Mouse (Mus musculus): ENCODE measurements around the gene Cux1.
A peak's percentile ranks its signal among the peaks of the same experiment; 100 is the strongest.

Cux1 gene

GRCm38 (mm10) chr5:136427121-136427771, 140.0 kb downstream of the Cux1 start:
- no peak for DNase-seq (ENCODE audit: low spot score)

- DNase-seq (ENCODE audit: low spot score): no peak
These were observed 144.3 kb downstream of the Cux1 start for GRCm38 (mm10) chr5:136422948-136423347.

DNA sequence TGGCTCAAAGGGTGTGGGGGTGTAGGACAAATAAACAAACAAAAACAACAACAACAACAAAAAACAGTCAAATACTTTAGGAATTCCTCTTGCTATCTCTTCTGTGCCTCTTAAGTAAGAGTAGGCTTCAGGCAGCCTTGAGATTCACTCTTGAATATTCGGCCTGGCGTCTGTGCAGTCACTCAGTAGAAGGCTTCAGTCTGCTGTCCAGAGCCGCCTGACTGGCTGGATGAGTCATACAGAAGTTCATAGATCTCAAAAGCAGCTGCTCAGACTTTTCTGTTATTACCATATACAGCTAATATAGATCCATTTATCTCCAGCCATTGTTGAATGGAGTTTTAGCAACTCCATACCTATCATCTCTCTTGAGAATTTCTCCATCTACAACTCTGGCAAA, 145.4 kb downstream of the Cux1 start:
- DNase-seq (ENCODE audit: low spot score): no peak

- no peak for DNase-seq (ENCODE audit: low spot score)
These were observed 146.0 kb downstream of the Cux1 start for GRCm38 (mm10) chr5:136421316-136421715.

DNA sequence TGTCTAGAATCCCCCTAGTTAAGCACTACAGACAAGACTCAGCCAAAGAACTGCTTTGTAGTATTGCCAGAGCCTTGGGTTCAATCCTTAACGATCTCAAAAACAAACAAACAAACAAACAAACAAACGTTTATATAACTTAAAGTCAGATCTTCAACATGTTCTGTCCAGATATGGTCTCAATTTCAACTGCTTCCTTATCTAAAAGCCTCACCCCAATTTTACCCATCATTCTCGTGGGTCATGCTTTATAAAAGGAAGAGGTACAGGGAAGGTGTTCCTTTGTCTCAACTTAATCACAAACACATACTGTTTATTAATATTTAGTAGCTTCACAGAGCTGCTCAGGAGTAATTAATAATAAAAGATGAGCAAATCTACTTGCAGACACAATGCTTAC, 146.9 kb downstream of the Cux1 start:
- DNase-seq (ENCODE audit: low spot score): no peak

DNA sequence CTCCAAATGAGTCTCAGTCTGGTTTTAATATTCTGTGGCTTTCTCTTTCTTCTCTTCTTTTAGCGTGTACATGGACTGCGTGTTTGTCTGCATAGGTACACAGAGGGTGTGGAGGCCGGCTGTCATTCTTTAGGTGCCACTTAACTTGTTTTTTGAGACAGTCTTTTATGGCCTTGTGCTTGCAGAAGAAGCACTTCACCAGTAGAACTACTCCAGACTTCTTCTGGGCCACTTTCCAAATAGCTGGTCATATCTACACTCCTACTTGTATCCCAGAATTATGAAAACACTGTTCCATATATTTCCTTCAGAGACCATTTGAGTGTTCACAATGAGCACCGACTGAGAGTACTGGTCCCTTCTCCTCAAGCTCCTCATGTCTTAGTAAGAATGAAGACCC, 149.4 kb downstream of the Cux1 start:
- DNase-seq (ENCODE audit: low spot score): peak; percentile 59

GRCm38 (mm10) chr5:136414479-136414878, 152.8 kb downstream of the Cux1 start:
- no peak for DNase-seq (ENCODE audit: low spot score)

DNA sequence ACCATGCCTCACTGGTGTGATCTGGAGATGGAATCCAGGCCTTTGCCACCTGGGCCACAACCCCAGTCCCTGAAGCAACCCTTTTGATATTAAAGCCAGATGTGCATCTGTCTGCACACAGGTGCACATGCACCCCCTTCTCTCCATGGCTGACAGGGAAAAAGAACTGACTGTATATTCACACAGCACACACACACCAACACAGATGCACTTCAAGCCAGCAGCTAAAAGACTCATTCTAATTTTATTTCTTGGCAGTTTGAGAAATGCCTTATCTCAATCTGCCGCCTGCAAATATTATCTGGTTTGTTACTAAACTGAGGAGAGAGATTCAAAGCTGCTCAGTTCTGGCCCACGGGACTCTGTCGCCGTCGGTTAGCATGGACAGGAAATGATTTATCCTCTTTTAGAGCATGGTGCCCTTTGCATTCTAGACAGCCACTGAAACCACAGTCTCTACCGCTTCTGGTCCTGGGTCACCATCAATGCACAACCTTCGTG, 156.6 kb downstream of the Cux1 start:
- DNase-seq (ENCODE audit: low spot score): no peak

DNA sequence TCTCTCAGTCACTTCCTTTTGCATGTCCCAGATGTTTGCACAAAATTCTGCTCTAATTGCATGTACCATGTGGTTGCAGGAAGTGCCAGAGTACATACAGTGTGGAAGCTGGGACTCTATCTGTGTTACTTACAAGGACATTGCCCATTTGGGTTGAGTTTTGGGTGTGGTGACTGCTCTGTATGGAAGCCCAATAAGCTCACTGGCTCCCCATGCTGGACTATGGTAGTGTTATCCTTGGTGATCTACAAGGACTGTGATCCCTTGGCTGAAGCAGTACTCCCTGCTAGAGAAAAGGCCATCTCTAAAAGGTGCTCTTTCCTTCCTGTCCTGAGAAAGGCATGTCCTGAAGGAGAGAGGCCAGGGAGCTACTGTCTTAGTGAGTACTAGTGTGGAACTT, 160.9 kb downstream of the Cux1 start:
- no peak for DNase-seq (ENCODE audit: low spot score)

DNA sequence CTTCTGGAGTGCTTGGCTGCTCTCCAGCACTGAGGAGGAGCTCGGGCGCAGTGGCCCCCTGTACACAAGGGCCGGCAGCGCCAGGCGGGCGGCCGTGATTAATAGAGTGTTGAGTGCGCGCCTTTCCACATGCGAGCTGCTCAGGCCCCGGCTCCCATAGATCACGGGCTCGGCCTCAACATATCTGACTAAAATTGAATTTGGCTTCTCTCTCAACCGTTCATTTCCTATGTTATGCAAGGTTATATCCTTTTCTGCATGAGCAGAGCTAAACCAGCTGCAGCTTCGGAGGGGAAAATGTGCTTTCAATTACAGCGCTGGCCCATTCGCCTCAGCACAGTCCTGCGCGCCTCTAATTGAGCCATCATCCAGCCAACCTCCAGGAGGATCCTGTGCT, 163.7 kb downstream of the Cux1 start:
- peak; percentile 64 for DNase-seq (ENCODE audit: low spot score)

DNA sequence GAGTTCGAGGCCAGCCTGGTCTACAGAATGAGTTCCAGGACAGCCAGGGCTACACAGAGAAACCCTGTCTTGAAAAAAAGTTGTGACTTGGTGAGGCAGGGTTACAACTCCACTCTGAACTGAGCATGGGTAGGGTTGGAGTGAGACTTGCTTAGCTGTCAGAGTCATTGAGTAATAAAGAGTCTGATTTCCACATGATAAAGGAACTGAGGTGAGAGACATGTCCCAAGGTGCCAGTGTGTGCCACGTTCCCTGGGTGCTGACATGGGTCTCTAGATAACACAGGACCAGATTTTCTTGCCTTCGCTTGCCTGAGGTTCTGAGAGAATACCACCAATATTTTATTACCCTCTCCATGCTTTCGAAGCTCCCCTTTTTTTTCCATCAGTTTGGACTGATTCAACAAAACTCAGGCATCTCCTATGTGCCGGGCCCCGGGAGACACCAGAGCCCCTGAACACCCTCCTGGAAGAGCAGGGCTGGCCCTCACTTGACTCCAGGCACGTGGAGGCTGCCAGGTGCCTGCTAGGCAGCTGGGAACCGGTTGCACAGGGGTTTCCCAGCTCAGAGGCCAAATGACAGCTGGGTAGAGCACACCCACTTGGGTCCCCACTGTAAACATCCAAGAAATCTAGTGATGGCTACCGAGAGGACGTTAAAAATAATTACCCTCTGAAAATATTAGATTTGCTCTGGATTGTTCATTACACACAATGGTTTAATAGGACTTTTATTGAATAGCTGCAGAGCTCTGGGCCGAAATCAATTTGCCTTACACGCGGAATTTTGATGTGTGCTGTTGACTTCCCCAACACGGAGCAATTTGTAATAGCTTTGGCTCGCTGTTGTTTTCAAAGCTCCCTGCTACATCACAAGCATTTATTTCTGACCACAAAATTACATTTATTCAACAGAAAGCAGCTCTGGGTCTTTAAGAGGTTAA, 164.4 kb downstream of the Cux1 start:
- peak; percentile 3 for DNase-seq (ENCODE audit: low spot score)

- no peak for DNase-seq (ENCODE audit: low spot score)
These were observed 168.6 kb downstream of the Cux1 start for GRCm38 (mm10) chr5:136398706-136399105.

DNA sequence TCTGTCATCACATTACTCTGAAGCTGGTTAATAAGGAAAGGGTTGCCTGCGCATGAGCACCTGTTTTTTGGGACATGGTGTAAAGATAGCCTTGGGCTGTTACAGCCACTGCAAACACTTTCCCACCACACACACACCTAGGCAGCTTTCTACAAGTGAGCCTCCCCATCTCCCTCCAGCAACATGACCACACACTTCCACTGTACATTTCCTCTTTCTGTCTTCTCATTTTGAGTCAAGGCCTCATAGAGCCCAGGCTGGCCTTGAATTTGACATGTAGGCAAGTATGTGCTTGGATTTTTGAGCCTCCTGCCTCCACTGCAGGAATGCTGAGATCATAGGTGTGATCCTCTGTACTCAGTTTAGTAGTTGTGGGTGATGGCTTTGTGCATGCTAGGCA, 170.6 kb downstream of the Cux1 start:
- no peak for DNase-seq (ENCODE audit: low spot score)

DNA sequence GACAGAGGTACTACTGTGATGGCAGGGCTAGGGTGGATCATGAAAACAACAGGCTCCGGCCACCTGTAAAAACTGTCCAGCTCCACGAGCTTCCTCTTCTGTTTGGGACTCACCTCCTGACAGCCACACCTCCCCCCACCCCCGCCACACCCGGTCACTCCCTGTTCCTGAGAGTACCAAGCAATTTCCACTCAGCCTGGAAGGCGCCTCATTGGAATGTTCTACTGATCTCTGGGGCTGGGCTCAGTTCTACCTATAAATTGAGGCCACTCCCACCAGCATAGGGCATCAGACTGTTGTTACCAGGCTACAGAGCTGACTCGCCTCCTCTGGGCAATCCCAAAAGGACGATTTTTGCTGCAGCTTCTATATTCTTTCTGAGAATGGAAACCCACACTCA, 171.0 kb downstream of the Cux1 start:
- DNase-seq (ENCODE audit: low spot score): no peak

DNA sequence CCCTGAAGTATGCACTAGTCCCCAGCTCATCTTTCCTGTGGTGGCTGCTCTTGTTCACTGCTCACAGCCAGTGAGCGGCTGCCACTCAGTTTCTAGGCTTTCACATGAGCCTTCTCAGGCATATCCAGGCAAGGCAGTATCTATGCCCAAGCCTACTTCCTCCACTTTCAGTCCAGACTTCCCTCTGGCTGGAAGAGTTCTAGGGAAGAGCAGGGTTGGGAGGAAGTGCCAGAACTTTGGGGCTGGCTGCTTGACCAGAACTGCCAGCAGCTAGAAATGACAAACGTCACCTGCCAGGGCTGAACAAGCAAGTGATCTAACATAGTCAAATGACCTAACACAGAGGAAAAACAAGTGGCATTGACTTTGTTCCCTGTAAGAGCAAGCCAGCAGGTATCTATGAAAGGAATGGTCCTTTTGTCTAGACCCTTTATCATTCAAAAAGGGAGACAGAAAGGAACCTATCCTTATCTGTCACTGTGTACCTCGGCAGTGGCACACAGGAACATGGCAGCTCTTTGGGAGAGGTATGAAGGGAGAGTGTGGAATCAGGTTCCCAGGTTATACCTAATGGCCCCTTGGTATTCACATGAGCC, 171.6 kb downstream of the Cux1 start:
- peak; percentile 23 for DNase-seq (ENCODE audit: low spot score)

DNA sequence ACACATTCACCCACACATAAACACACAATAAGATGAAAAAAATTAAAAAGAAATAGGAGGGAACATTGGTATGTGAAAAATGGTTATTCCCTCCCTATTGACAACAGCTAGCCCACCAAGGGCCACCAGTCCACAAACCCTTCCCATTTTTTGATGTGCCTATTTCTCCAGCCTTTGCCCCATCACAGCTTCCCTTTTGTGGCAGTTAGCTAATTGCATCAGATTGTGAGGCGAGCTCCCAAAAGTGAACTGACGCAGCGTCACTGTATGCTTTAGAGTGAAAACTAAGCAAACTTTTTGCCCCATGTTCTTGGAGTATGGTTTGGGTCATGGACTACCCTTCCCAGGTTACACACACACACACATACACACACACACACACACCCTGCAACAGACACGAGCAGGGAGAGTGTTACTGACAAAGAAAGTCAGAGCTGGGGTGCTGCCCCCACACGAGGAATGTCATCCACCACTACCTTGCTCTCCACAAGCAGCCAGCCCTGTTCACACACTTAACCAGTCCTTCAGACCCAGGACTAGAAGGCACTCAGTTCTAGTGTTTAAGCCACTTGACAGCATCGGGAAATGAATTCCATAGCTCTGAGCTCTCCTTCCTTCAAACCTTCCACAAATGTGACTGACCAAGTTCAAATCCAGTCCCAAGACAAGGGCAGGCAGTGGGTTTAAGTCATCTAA, 172.6 kb downstream of the Cux1 start:
- no peak for DNase-seq (ENCODE audit: low spot score)

DNA sequence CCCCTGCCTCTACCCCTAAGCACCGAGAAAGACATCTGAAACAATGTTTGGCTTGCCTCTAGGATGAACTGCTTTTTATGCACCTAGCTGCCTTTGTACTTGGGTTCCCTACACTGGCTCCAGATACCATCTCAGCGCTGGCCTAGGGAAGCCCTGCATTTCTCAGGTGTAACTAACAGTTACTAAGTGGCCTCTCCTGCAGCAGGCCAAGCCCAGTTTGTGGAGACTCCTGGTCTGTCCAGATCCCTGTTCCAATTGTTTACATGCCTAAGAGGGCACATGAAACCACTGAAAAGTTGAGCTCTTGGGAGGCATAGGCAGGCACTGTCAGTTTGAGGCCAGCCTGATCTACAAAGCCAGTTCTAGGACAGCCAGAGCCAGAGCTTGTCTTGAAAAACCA, 173.7 kb downstream of the Cux1 start:
- DNase-seq (ENCODE audit: low spot score): no peak

DNA sequence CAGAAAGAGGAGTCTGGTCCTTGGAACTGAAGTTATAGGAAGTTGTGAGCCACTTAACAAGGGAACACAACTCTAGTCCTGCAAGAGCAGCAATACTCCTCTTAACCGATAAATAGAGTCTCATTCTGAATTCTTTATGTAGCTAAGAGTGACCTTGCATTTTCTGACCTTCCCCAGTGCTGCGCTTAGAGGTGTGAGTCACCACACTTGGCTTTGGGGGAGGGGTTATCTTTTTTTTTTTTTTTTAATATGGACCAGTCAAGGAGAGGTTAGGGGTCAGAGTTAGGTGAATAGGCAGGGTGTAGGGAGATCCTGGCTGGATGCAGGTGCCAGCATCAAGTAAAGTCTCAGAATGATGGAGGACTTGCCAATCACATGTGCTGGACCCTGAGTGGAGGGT, 180.5 kb downstream of the Cux1 start:
- DNase-seq (ENCODE audit: low spot score): no peak

DNA sequence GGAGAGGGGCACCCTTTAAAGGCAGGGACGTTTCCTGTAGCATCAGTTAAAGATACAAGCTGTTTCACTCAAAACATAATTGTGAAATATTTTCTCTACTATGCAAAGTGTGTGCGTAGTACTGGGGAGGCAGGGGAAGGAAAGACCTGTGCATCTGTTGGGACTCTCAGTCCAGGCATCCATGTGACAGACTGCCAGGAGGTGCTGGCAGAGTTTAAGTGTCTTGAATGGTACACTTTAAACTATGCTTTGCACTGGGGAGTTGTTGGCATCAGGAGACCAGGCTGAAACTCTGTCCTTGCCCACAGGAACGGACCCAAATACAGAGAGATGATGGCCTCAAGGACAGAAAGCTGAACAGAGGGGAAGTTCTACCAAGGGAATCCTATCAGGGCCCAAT, 182.1 kb downstream of the Cux1 start:
- no peak for DNase-seq (ENCODE audit: low spot score)

GRCm38 (mm10) chr5:136382261-136383005, 184.9 kb downstream of the Cux1 start:
- DNase-seq (ENCODE audit: low spot score): no peak

DNA sequence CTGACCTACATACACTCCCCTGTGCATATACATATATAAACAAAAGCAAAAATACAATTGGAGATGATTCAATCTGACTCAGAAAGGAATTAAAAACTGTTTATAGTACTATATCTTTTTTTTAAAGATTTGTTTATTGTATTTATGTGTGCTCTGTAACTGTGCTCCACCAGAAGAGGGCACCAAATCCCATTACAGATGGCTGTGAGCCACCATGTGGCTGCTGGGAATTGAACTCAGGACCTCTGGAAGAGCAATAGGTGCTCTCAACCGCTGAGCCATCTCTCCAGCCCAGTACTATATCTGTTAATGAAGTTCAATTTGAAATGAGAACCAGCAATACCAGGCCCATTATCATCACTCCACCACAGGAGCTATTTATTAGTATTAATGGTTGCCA, 187.9 kb downstream of the Cux1 start:
- DNase-seq (ENCODE audit: low spot score): no peak

- no peak for DNase-seq (ENCODE audit: low spot score)
These were observed 190.2 kb downstream of the Cux1 start for GRCm38 (mm10) chr5:136377101-136377500.
